Mouse (Mus musculus) heart, postnatal 0 days (tissue): Measurements from ENCODE around the gene Mast3. TPM values are rescaled to one million over a fixed set of nuclear protein-coding genes. Genes with fewer than 3 reads are reported as not detected.

Source experiments
- ATAC-seq: fragments of 200-750 bp; cut with Nextera tagmentation; 2 replicates; pipeline ENCODE4 v1.8.0; 2017; ENCODE audit warnings: low read depth, moderate number of reproducible peaks, moderate library complexity; ENCODE audit not compliant: insufficient read depth
- DNase-seq: peaks from one replicate; pipeline ENCODE4 v3.0.0-alpha.2; 2016; ENCODE audit warnings: low spot score
- H3K27ac ChIP-seq: fragments of 300-500 bp; sonication (generic); 2 replicates; pipeline ENCODE4 v1.5.1; 2014; ENCODE audit warnings: low read depth, mild to moderate bottlenecking
- H3K27me3 ChIP-seq: fragments of 300-500 bp; sonication (generic); 2 replicates; pipeline ENCODE4 v1.6.1; 2014; ENCODE audit warnings: low read length, mixed read lengths; ENCODE audit not compliant: control insufficient read depth, insufficient read depth
- H3K36me3 ChIP-seq: fragments of 300-500 bp; sonication (generic); replicated peaks from 2 replicates; pipeline ENCODE4 v1.6.1; 2014; ENCODE audit warnings: low read length, mixed read lengths; ENCODE audit not compliant: control insufficient read depth, insufficient read depth
- H3K4me1 ChIP-seq: fragments of 300-500 bp; sonication (generic); 2 replicates; pipeline ENCODE4 v1.6.1; 2014; ENCODE audit warnings: antibody characterized with exemption; ENCODE audit not compliant: control insufficient read depth, insufficient read depth
- H3K4me2 ChIP-seq: fragments of 300-500 bp; sonication (generic); 2 replicates; pipeline ENCODE4 v1.6.1; 2014; ENCODE audit warnings: low read depth, mild to moderate bottlenecking, low read length, moderate library complexity
- H3K4me3 ChIP-seq: fragments of 300-500 bp; sonication (generic); 2 replicates; pipeline ENCODE4 v1.5.1; 2014; ENCODE audit warnings: low read depth, low read length
- H3K9ac ChIP-seq: fragments of 300-500 bp; sonication (generic); replicated peaks from 2 replicates; pipeline ENCODE4 v1.6.1; 2014; ENCODE audit warnings: low read depth, low read length, mixed read lengths
- H3K9me3 ChIP-seq: fragments of 300-500 bp; sonication (generic); replicated peaks from 2 replicates; pipeline ENCODE4 v1.6.1; 2016; ENCODE audit warnings: low read length; ENCODE audit not compliant: control insufficient read depth
- CTCF ChIP-seq: IDR thresholded peaks from 2 replicates; pipeline ENCODE4 v1.5.1; 2016; ENCODE audit warnings: antibody characterized with exemption, control low read depth, low read depth
- EP300 ChIP-seq: IDR thresholded peaks from 2 replicates; pipeline ENCODE4 v1.6.1; 2016; ENCODE audit warnings: antibody characterized with exemption, low read depth
- WGBS: fragments of 180-500 bp; shearing (Covaris S2); extraction: QIAGEN DNeasy Blood & Tissue Kit; methylation state at CpG from one replicate; pipeline ENCODE4 v1.1.7; 2014; 5-methylcytosine and 5-hydroxymethylcytosine counted together
- polyA plus RNA-seq: library from polyadenylated mRNA; unstranded; fragments of >200 nt; fragmentation: Nextera tagmentation; extraction: Ambion mirVana; gene quantifications from 2 replicates; pipeline ENCODE4 v1.2.1, GENCODE M21; 2015
- total RNA-seq: library from RNA; depleted of rRNA; stranded (reverse); fragments of >200 nt; gene quantifications from 2 replicates; pipeline ENCODE4 v1.2.3, GENCODE M21; 2014; ENCODE audit warnings: low replicate concordance

Mast3 gene
- total and polyA plus RNA-seq, 2 experiments from 2014 or later: 2.3 to 5.6 TPM

GRCm38 (mm10) chr8:70770748-70771147 is 34.1 kb downstream of the Mast3 start:
- TF ChIP-seq CTCF (no peak), EP300 (no peak)
- Histone ChIP-seq H3K27me3 (no peaks in the 10 kb centered on the region), H3K9me3 (no peaks in the 10 kb centered on the region), H3K4me1 (peaks cover 26% of the 10 kb centered on the region), H3K4me3 (no peak overlapping the region), H3K9ac (no peak overlapping the region), H3K4me2 (no peak overlapping the region), H3K27ac (no peak overlapping the region), H3K36me3 (peaks cover 34% of the 10 kb centered on the region)
- WGBS: 95% methylated on average over 13 of the region's 13 CpGs
- DNase-seq (no peak), ATAC-seq (no peak)

DNA sequence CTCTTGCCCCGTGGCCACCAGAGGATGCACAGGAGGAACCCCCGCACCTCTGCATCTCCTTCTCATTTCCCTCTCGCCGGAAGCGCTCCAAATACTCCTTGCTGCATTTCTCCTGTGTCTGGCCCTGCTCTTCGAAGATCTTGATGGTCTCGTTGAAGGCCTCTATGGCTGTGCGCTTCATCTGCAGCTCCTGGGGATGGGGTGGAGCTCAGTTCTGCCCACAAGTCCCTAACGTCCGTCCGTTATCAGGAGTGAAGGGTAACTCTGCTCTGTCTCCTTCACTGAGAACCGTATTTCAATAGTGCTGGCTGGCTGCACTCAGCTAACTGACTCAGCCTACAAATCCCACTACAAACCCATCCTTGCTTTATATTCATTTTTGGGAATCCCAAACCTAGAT is 35.0 kb downstream of the Mast3 start:
- no peak for ATAC-seq
- 72% methylated on average over 12 of the region's 12 CpGs for WGBS

GRCm38 (mm10) chr8:70769359-70769758 is 35.5 kb downstream of the Mast3 start:
- no peaks in the 10 kb centered on the region for H3K27me3 ChIP-seq
- whole genome bisulfite sequencing: 11% methylated on average over 26 of the region's 26 CpGs
- H3K4me3 ChIP-seq: no peak overlapping the region
- no peak overlapping the region for H3K27ac ChIP-seq
- TF ChIP-seq EP300: no peak
- peak; percentile 100 for TF ChIP-seq CTCF
- peak; percentile 64 for ATAC-seq
- DNase-seq: peak; percentile 88
- H3K9me3 ChIP-seq: no peaks in the 10 kb centered on the region
- H3K36me3 ChIP-seq: peaks cover 34% of the 10 kb centered on the region
- H3K4me1 ChIP-seq: peaks cover 18% of the 10 kb centered on the region
- no peak overlapping the region for H3K9ac ChIP-seq
- no peak overlapping the region for H3K4me2 ChIP-seq

More for the DNA sequence above, 35.0 kb downstream of the Mast3 start:
- Histone ChIP-seq H3K9ac (no peak overlapping the region), H3K36me3 (peaks cover 34% of the 10 kb centered on the region), H3K4me2 (no peak overlapping the region), H3K9me3 (no peaks in the 10 kb centered on the region), H3K4me1 (peaks cover 20% of the 10 kb centered on the region), H3K27ac (no peak overlapping the region), H3K27me3 (no peaks in the 10 kb centered on the region), H3K4me3 (no peak overlapping the region)
- no peak for DNase-seq
- TF ChIP-seq CTCF: no peak
- no peak for TF ChIP-seq EP300

GRCm38 (mm10) chr8:70768956-70769355 is 35.9 kb downstream of the Mast3 start:
- Histone ChIP-seq H3K9ac (no peak overlapping the region), H3K9me3 (no peaks in the 10 kb centered on the region), H3K27ac (no peak overlapping the region), H3K36me3 (peaks cover 34% of the 10 kb centered on the region), H3K4me2 (no peak overlapping the region), H3K4me3 (no peak overlapping the region), H3K27me3 (no peaks in the 10 kb centered on the region), H3K4me1 (peaks cover 15% of the 10 kb centered on the region)
- ATAC-seq (no peak), DNase-seq (no peak)
- WGBS: 86% methylated on average over 16 of the region's 16 CpGs
- TF ChIP-seq EP300: no peak
- no peak for TF ChIP-seq CTCF

DNA sequence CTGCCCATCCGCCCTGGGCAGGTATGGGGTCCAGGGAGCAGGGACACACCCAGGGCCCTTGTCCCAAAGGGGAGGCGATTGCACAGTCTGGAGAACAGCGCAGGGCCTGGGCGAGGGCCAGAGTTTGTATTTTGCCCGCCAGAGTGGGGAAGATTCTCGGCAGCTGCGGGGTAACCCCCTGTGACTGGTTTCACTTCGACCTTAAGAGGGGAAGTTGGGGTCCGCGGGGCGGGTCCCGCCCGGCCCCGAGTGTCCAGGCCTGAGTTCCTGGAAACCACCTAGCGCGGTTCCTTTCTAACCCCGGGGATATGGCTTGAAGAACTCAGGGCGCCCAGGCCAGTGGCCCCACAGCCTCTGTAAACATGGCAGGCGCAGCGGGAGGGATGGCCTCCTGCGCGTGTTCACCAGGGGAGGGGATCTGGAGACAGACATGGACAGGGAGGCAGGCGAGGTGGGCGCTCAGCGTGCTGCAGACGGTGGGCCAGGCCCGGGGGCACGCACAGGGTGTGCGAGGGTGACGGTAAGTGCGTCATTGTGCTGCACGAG is 36.5 kb downstream of the Mast3 start:
- DNase-seq (no peak), ATAC-seq (no peak)
- Histone ChIP-seq H3K4me3 (no peak overlapping the region), H3K4me1 (peaks cover 14% of the 10 kb centered on the region), H3K9me3 (no peaks in the 10 kb centered on the region), H3K27ac (no peak overlapping the region), H3K4me2 (no peak overlapping the region), H3K36me3 (peaks cover 34% of the 10 kb centered on the region), H3K9ac (no peak overlapping the region), H3K27me3 (no peaks in the 10 kb centered on the region)
- TF ChIP-seq CTCF: no peak
- TF ChIP-seq EP300: no peak
- 93% methylated on average over 32 of the region's 32 CpGs for WGBS

GRCm38 (mm10) chr8:70767503-70767902 is 37.4 kb downstream of the Mast3 start:
- peaks cover 14% of the 10 kb centered on the region for H3K4me1 ChIP-seq
- no peak for DNase-seq
- ATAC-seq: no peak
- no peak overlapping the region for H3K27ac ChIP-seq
- H3K4me2 ChIP-seq: no peak overlapping the region
- WGBS: 77% methylated on average over 6 of the region's 6 CpGs
- H3K9me3 ChIP-seq: no peaks in the 10 kb centered on the region
- peaks cover 34% of the 10 kb centered on the region for H3K36me3 ChIP-seq
- TF ChIP-seq EP300 (no peak), CTCF (no peak)
- no peak overlapping the region for H3K4me3 ChIP-seq
- H3K9ac ChIP-seq: no peak overlapping the region
- no peaks in the 10 kb centered on the region for H3K27me3 ChIP-seq
